Mouse (Mus musculus) stomach, postnatal 0 days (tissue): ENCODE measurements around the gene Fmc1. TPM values are rescaled to one million over a fixed set of nuclear protein-coding genes. Genes with fewer than 3 reads are reported as not detected.
A peak's percentile ranks its signal among the peaks of the same experiment; 100 is the strongest.
"Not testable (repeated sequence)": the region's sequence is repeated elsewhere in the genome, so short reads cannot be mapped to it uniquely, and the experiment has no call there.

Experiments
- ATAC-seq: fragments of 200-750 bp; cut with Nextera tagmentation; 2 replicates; pipeline ENCODE4 v1.8.0; 2017; ENCODE audit not compliant: low FRiP score, low TSS enrichment
- DNase-seq: peaks from one replicate; pipeline ENCODE4 v3.0.0-alpha.2; 2016; ENCODE audit warnings: low spot score
- H3K27ac ChIP-seq: fragments of 300-500 bp; sonication (generic); replicated peaks from 2 replicates; pipeline ENCODE4 v1.5.1; 2014; ENCODE audit warnings: mild to moderate bottlenecking, control low read depth
- H3K27me3 ChIP-seq: fragments of 300-500 bp; sonication (generic); 2 replicates; pipeline ENCODE4 v1.6.1; 2014; ENCODE audit warnings: low read length; ENCODE audit not compliant: control insufficient read depth, insufficient read depth
- H3K36me3 ChIP-seq: fragments of 300-500 bp; sonication (generic); 2 replicates; pipeline ENCODE4 v1.6.1; 2014; ENCODE audit warnings: low read length, mixed read lengths; ENCODE audit not compliant: control insufficient read depth, insufficient read depth
- H3K4me1 ChIP-seq: fragments of 300-500 bp; sonication (generic); replicated peaks from 2 replicates; pipeline ENCODE4 v1.6.1; 2014; ENCODE audit warnings: antibody characterized with exemption; ENCODE audit not compliant: control insufficient read depth, insufficient read depth
- H3K4me2 ChIP-seq: fragments of 300-500 bp; sonication (generic); replicated peaks from 2 replicates; pipeline ENCODE4 v1.6.1; 2014; ENCODE audit warnings: low read depth, mild to moderate bottlenecking, control low read depth, moderate library complexity
- H3K4me3 ChIP-seq: fragments of 300-500 bp; sonication (generic); 2 replicates; pipeline ENCODE4 v1.5.1; 2014; ENCODE audit warnings: low read depth, low read length, control low read depth
- H3K9ac ChIP-seq: fragments of 300-500 bp; sonication (generic); 2 replicates; pipeline ENCODE4 v1.6.1; 2014; ENCODE audit warnings: mild to moderate bottlenecking, low read length, control low read depth, mixed read lengths
- H3K9me3 ChIP-seq: fragments of 300-500 bp; sonication (generic); 2 replicates; pipeline ENCODE4 v1.6.1; 2016; ENCODE audit warnings: low read length; ENCODE audit not compliant: control insufficient read depth
- CTCF ChIP-seq: IDR thresholded peaks from 2 replicates; pipeline ENCODE4 v1.5.1; 2016; ENCODE audit warnings: antibody characterized with exemption, low read depth, mild to moderate bottlenecking, moderate library complexity
- EP300 ChIP-seq: optimal IDR thresholded peaks from 2 replicates; pipeline ENCODE3; 2016; ENCODE audit warnings: antibody characterized with exemption
- WGBS: fragments of 180-500 bp; shearing (Covaris S2); extraction: QIAGEN DNeasy Blood & Tissue Kit; methylation state at CpG from one replicate; pipeline ENCODE4 v1.1.7; 2014; 5-methylcytosine and 5-hydroxymethylcytosine counted together
- polyA plus RNA-seq: library from polyadenylated mRNA; unstranded; fragments of >200 nt; fragmentation: Nextera tagmentation; extraction: Ambion mirVana; gene quantifications from 2 replicates; pipeline ENCODE4 v1.2.1, GENCODE M21; 2015

Gene Fmc1
- polyA plus RNA-seq, 1 experiment from 2014 or later: 157 TPM

DNA sequence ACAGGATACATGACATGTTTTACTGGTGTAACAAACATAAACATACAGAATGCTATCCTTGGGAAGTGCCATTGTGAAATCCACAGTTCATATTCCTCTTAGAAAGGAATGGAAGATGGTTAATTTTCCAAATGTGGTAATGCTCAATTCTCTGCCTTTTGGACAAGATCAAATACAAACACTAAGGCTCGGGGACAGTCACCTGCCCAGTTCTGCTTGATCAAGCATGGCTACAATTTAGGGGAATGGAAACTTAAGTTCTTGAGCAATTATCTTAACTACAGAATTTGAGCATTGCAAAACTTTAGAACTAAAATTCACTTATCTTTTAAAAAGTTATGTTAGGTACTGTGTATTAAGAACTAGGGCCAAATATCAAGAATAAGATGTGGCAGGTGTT, 2.5 kb downstream of the Fmc1 start:
- Histone ChIP-seq H3K4me1 (no peaks in the 10 kb centered on the region), H3K4me3 (0 out of 2 replicates have a peak overlapping the region, but pooled peaks have one; percentile 65), H3K9me3 (no peaks in the 10 kb centered on the region), H3K36me3 (no peaks in the 10 kb centered on the region), H3K9ac (no peak overlapping the region), H3K27me3 (no peaks in the 10 kb centered on the region), H3K27ac (no peak overlapping the region), H3K4me2 (peak overlapping the region; percentile 55)
- ATAC-seq: no peak
- TF ChIP-seq CTCF: no peak
- no peak for TF ChIP-seq EP300
- no peak for DNase-seq
- 71% methylated on average over 1 of the region's 1 CpGs for WGBS

DNA sequence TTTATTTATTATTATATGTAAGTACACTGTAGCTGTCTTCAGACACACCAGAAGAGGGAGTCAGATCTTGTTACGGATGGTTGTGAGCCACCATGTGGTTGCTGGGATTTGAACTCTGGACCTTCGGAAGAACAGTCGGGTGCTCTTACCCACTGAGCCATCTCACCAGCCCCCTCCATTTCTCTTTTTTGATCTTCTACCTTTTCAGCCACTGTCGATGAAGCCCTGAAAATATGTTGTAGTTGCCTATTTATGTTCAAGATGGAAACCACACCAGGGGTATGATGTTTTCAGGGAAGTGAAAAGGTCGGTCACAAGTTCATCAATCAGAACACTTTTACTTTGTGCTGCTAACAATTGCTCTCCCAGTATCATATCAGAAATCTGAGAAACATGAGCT, 10.8 kb downstream of the Fmc1 start:
- WGBS: 84% methylated on average over 4 of the region's 5 CpGs

DNA sequence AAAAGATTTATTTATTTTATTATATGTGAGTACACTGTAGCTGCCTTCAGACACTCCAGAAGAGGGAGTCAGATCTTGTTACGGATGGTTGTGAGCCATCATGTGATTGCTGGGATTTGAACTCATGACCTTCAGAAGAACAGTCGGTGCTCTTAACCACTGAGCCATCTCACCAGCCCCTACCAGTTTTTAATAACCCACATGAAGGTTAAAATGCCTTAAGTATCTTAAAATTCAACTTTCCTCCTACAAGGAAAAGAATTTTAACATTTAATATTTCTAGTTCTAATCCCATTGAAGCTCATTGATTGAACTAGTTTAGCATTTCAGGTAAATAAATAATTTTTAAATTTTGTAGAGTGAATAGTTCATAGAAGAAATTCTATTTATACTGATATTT, 13.7 kb downstream of the Fmc1 start:
- not testable (repeated sequence) for H3K9me3 ChIP-seq, H3K9ac ChIP-seq, H3K27me3 ChIP-seq, ATAC-seq, H3K27ac ChIP-seq, H3K4me1 ChIP-seq, H3K4me2 ChIP-seq, H3K36me3 ChIP-seq, H3K4me3 ChIP-seq, DNase-seq
- WGBS: 94% methylated on average over 2 of the region's 2 CpGs

More for the DNA sequence above, 10.8 kb downstream of the Fmc1 start:
- H3K4me2 ChIP-seq, H3K4me3 ChIP-seq, H3K27ac ChIP-seq, DNase-seq, H3K27me3 ChIP-seq, H3K4me1 ChIP-seq, ATAC-seq, H3K9me3 ChIP-seq, H3K36me3 ChIP-seq, H3K9ac ChIP-seq: not testable (repeated sequence)

GRCm38 (mm10) chr6:38547707-38548106, 14.4 kb downstream of the Fmc1 start:
- Histone ChIP-seq H3K4me2 (no peak overlapping the region), H3K36me3 (no peaks in the 10 kb centered on the region), H3K9me3 (no peaks in the 10 kb centered on the region), H3K4me1 (no peaks in the 10 kb centered on the region), H3K9ac (no peak overlapping the region), H3K27ac (no peak overlapping the region), H3K27me3 (no peaks in the 10 kb centered on the region), H3K4me3 (no peak overlapping the region)
- TF ChIP-seq EP300: no peak
- TF ChIP-seq CTCF: no peak
- ATAC-seq (no peak), DNase-seq (no peak)
- WGBS: 82% methylated on average over 1 of the region's 1 CpGs

GRCm38 (mm10) chr6:38548595-38548994, 15.3 kb downstream of the Fmc1 start:
- not testable (repeated sequence) for H3K36me3 ChIP-seq, H3K4me2 ChIP-seq, H3K9me3 ChIP-seq, H3K9ac ChIP-seq, H3K4me1 ChIP-seq, DNase-seq, ATAC-seq, H3K27ac ChIP-seq, H3K4me3 ChIP-seq, H3K27me3 ChIP-seq
- WGBS: 91% methylated on average over 7 of the region's 7 CpGs

DNA sequence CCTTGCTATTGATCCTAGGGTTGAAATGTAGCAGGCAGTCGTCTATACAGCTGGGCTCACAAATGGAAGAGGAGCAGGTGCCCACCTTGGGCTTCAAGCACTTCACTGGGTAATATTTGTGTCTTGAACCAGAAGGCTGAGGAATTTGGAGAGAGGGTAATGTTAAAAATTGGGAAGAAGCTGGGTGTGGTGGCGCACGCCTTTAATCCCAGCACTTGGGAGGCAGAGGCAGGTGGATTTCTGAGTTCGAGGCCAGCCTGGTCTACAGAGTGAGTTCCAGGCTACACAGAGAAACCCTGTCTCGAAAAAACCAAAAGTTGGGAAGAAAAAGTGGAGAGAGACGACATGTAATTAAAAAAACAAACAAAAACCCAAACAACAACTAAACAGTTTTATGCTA, 16.5 kb downstream of the Fmc1 start:
- H3K9me3 ChIP-seq, H3K27me3 ChIP-seq, ATAC-seq, H3K4me3 ChIP-seq, H3K4me1 ChIP-seq, H3K9ac ChIP-seq, DNase-seq, H3K36me3 ChIP-seq: not testable (repeated sequence)
- Histone ChIP-seq H3K27ac (peak overlapping the region; percentile 100; the same call in 1 of the 2 replicates), H3K4me2 (peak overlapping the region; percentile 62; the same call in 1 of the 2 replicates)
- 78% methylated on average over 6 of the region's 6 CpGs for WGBS
